Mouse (Mus musculus): Measurements from ENCODE around the gene Bdkrb2.

The Bdkrb2 gene

GRCm38 (mm10) chr12:105590786-105591185, 27.8 kb downstream of the Bdkrb2 start:
- no peak for DNase-seq (ENCODE audit: low spot score)

GRCm38 (mm10) chr12:105592361-105592761, 29.3 kb downstream of the Bdkrb2 start:
- DNase-seq (ENCODE audit: low spot score), result no peak

GRCm38 (mm10) chr12:105593471-105593870, 30.4 kb downstream of the Bdkrb2 start:
- DNase-seq (ENCODE audit: low spot score), result no peak

GRCm38 (mm10) chr12:105597135-105597534, 34.1 kb downstream of the Bdkrb2 start:
- no peak for DNase-seq (ENCODE audit: low spot score)

- DNase-seq (ENCODE audit: low spot score), result no peak
These were observed 35.5 kb downstream of the Bdkrb2 start for GRCm38 (mm10) chr12:105598503-105598902.

GRCm38 (mm10) chr12:105599098-105599497, 36.1 kb downstream of the Bdkrb2 start:
- no peak for DNase-seq (ENCODE audit: low spot score)

- DNase-seq (ENCODE audit: low spot score), result no peak
These were observed 38.6 kb downstream of the Bdkrb2 start for GRCm38 (mm10) chr12:105601586-105601985.

GRCm38 (mm10) chr12:105602581-105603210, 39.7 kb downstream of the Bdkrb2 start, which contains the start of gene Bdkrb1:
Bdkrb1 (plus strand) TSS chr12:105603085.
- DNase-seq (ENCODE audit: low spot score), result no peak

GRCm38 (mm10) chr12:105603904-105604303, 40.9 kb downstream of the Bdkrb2 start:
- no peak for DNase-seq (ENCODE audit: low spot score)

GRCm38 (mm10) chr12:105605212-105605611, 42.2 kb downstream of the Bdkrb2 start:
- no peak for DNase-seq (ENCODE audit: low spot score)

- no peak for DNase-seq (ENCODE audit: low spot score)
These were observed 43.9 kb downstream of the Bdkrb2 start for GRCm38 (mm10) chr12:105606881-105607280.

- DNase-seq (ENCODE audit: low spot score), result no peak
These were observed 48.0 kb downstream of the Bdkrb2 start for GRCm38 (mm10) chr12:105611045-105611444.

- peak; percentile 18 for DNase-seq (ENCODE audit: low spot score)
These were observed 48.7 kb downstream of the Bdkrb2 start for GRCm38 (mm10) chr12:105611748-105612147.

- DNase-seq (ENCODE audit: low spot score), result no peak
These were observed 50.5 kb downstream of the Bdkrb2 start for GRCm38 (mm10) chr12:105613559-105613958.

- no peak for DNase-seq (ENCODE audit: low spot score)
These were observed 59.0 kb downstream of the Bdkrb2 start for GRCm38 (mm10) chr12:105622048-105622447.

GRCm38 (mm10) chr12:105622981-105623539, 60.0 kb downstream of the Bdkrb2 start:
- DNase-seq (ENCODE audit: low spot score), result no peak

GRCm38 (mm10) chr12:105625798-105626197, 62.8 kb downstream of the Bdkrb2 start:
- DNase-seq (ENCODE audit: low spot score), result no peak

GRCm38 (mm10) chr12:105634374-105635067, 71.5 kb downstream of the Bdkrb2 start:
- no peak for DNase-seq (ENCODE audit: low spot score)

- DNase-seq (ENCODE audit: low spot score), result no peak
These were observed 73.5 kb downstream of the Bdkrb2 start for GRCm38 (mm10) chr12:105636551-105636950.

GRCm38 (mm10) chr12:105637554-105637953, 74.5 kb downstream of the Bdkrb2 start:
- DNase-seq (ENCODE audit: low spot score), result no peak

- DNase-seq (ENCODE audit: low spot score), result no peak
These were observed 79.8 kb downstream of the Bdkrb2 start for GRCm38 (mm10) chr12:105642770-105643321.

Data from layer of hippocampus, adult 9-10 months (tissue).